Mouse (Mus musculus): ENCODE results near the gene Coro1c.

DNA sequence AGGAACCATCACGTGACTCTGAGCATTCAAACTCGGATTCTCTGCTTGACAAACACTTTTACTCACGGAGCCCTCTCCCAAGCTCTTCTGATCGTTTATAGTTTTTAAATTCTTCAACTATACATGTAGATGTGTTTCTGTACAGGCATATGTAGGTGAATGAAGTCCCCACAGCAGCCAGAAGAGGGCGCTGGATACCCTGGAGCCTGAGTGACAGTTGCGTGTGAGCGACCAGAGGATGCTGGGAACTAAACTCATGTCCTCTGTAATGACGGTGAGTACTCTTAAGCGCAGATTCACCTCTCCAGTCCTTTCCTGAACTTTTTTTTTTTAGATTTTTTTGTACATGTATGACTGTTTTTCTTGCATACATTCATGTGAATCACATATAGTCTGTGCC, 95.0 kb downstream of the Coro1c start:
- TF ChIP-seq GATA1 (IDR thresholded peaks at IDR 0.05; ENCODE audit: low read length) (no peak), TAL1 (IDR thresholded peaks at IDR 0.05; ENCODE audit: low read length) (no peak)
